Mouse (Mus musculus) T-helper 2 cell (primary cell): ENCODE measurements around the gene Crisp4.

Experiments
- in situ Hi-C: fragments of 300-600 bp; cut with MboI, MseI; formaldehyde crosslinking; loops from one replicate; pipeline ENCODE4 v1.15.1; 2025; ENCODE audit warnings: high pct_unique_total_duplicates

Crisp4 gene

DNA sequence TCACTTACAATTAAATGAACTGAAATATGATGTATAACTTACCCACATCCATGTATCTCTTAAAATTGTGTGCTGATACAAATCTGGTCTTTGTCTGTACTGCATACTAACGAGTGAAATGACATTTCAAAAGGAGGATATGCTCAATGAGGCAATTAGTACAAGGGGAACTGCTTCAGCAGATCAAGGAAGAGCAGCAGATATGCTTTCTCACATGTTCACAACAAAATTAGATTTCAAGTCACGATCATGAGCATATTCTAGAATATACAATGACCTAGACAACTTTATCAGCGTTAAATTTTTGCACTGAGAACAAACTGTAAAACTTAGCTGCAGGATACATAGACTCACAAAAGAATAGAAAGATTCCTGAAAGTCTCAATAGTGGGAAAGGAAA is at the start of gene Crisp4:
Gene Crisp4, minus strand, starts transcription at position 101 of the 400 bp plus-strand sequence.
- in situ Hi-C loops = no loop called here

DNA sequence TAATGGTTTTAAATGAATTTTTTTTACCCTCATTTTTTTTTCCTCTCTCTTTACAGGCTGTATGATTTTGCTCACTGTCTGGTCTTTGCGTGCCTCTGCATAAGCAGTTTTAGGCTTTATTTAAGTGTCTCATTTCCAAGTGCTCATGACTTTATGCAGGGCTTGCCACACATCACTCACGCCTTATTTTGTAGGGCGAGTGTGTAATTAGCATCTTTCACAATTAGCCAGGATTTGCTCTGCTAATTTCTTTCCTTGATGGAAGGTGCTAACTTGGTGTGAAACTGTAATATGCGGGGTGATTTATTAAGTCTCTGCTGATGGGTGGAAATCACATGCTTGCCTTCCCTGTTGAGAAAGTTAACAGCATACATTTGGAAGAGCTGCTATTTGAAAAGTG is 46.0 kb upstream of the Crisp4 start:
- in situ Hi-C loops = no loop called here

DNA sequence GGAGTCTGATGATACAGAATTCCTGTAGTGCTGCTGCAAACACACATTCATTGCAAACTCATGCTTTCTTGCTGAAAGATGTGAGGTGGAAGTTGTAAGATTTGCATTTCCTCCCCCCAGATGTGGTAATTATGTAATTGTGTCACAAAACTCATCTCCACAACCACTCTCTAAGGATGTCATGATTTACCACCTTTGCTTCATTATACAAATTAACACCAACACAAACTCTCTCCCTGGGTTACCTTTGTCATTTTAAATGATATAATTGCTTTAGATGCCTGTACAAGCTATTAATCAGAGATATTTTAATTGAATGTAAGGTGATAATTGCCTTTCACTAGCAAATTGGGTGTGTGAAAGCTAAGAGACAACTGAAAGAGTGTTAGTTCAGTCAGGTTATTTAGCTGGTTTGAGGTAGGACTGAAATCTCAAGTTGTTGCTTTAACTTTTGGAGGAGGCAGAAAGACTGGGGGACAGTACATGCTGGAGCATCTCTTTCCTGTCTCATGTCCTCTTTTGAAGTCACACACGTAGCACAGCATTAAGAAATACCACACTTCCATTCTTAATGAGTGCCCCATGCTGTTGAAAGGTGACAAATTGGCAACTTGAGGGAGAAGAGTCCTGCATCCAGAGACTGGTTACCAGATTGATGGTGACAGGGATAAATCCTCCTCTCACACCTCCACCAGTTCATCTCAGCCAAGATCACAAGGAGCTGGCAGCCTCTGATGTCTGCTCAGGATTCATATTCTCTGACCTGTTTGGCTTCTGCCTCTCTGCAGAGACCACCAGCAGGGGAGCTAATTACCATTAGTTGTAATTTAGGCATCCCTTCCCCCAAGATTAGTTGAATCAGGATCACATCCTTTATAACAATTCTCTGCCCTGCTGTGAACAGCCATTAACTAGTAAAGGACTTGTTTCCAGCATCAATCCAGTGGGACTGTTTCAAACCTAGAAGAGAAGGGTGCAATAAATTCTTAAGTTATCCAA is 45.3 kb upstream of the Crisp4 start:
- in situ Hi-C loops = no loop called here

DNA sequence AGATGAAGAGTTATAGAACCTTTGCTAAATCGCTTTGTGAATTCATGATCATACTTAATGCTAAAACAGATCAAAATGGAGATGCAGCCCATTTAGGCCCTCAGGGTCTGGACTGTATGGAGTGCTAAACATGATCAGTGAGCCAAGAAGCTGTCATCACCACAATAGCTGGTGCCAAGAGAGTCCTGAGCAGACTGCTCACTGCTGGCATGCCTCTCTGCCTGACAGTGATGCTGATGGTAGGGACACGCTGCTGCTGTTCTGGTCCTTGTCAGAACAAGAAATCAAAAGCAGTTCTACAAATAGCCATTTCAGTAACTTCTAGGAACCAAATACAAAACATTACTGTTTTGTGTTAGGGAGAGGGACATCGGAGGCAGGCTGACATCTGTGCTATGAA is 35.5 kb upstream of the Crisp4 start:
- in situ Hi-C loops = no loop called here

DNA sequence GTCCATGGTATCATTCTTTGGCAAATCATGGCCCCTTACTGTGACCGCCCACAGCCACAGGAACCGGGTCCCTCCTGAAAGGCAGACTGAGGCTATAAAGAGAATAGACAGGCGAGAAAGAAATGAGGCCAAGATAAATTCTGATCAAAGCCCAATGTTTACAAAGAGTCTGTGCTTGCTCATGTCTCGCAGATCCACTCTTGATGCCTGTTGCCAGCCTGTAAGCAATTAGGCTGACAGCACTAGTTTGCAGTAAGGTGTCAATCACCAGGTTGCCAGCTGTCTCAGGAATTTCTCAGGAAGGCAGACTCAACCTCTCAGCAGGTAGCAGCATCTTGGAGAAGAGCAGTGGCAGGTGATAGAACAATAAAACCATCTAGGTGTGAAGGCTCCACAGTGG is 24.9 kb upstream of the Crisp4 start:
- in situ Hi-C loops = no loop called here

DNA sequence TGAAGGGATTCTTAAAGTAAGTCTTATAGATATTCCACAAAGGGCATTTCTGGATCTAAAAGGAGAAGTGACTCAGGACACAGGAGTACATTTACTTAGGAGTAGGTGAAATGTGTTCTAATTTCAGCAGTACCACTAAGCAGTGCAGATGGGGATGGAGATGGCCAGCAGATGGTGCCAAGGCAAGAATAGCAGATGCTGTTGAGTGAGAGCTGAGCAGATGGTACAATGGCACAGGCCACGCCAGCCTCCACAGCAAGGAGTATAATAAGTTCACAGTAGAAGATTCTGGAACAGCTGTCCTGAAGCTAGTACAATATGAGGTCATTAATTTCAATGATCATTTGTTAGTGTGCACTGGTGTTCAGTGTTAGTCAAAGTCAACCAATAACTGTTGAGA is 22.6 kb upstream of the Crisp4 start:
- in situ Hi-C loops = no loop called here

DNA sequence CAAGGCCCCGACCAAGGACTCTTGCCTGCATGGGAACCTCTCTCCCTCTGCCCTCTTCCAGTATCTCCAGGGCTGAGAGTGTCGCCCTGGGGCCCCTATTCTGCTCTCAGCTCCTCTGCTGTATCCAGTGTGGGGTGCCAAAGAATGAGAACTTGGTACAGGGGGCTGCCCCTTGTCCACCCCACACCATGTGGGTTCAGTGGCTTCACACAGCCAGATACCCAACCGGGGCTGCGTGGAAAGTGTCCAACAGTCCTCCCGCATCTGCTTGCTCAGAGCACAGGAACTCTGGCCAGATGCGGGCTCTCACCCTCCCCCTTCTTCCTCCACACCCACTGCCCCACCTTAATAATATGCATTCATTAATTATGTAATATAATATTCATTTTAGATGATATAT is 13.4 kb upstream of the Crisp4 start:
- in situ Hi-C loops = loop anchor here (10.0 kb wide), 1 partner anchor 644 kb away; no protein-coding TSS in a partner anchor

DNA sequence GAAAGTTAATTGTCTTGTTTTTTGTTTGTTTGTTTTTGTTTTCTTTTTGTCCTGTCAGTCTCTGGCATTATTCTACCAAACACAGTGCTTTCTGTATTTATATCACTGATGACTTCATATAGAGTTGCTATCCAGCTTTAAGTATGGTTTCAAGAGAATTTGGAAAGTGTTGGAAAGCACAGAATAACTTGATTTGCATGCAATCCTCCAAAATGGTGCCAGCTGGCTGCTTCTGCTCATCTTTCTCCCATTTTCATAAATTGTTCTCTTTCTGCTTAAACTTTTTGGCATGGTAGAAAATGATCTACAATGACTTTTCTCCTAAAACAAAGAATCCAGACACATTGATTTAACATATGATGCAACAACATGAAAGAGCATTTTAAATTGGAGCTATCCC is 2.5 kb upstream of the Crisp4 start:
- in situ Hi-C loops = no loop called here

DNA sequence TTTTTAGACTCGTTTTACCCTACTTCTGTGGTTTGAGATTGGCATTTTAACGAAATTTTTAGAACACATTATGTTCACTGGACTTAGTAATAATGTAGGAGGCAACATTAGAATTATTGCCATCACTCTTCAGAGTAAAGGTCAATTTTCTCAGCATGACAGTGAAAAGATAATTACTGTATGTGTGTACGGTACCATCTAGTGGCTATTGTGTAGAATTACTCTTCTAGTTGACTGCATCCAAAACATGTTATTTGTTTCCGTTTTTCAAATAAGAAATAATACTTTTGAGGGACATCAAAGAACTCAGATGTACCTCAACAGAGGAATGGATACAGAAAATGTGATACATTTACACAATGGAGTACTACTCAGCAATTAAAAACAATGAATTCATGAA is 14.0 kb downstream of the Crisp4 start:
- in situ Hi-C loops = no loop called here

DNA sequence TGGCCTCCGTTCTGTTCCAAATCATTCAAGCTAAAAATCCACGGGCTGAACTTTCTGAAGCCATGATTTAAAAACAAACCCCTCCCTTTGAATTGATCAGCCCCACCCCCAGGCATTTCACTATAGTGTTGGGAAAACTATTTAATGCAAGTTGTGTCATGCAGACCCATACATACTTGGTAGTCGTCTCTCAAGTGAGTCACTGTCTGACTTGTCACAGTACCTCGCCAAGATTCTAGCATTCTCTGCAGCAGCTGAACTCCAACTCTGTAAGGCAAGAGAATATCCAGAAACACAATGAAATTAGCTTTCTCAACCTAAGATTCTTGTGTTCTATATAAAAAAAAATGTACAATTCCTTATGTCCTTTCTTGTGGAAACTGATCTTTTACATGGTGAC is 15.7 kb downstream of the Crisp4 start:
- in situ Hi-C loops = no loop called here

DNA sequence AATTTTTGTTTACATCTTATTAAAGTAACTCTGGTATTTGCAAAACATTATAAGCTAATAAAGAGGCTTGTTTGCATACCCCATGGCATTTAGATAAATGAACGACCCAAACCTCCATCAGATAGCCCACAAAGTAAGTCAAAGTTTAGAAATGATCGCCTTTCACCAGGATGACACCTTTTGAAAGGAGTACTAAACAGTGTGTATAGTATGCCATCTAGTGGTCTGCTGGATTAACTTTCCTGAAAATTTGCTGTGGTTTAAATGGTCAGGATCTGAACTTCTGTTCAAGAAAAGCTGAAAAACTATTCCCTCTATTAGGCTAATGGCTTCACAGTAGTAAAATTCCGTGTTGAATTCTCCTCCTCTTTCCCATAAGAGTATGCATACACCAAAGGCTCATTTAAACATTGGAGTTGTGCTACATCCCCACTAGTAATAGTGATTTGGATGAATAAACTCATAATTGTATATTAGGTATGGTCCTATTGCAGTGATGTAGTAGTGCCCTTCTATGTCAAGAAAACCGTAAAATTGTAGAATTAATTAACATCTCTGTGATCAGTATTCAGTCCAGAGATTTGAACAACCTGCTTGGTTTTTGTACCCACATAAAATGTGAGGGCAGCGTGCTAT is 38.9 kb downstream of the Crisp4 start:
- in situ Hi-C loops = loop anchor here (25.0 kb wide), 1 partner anchor 920 kb away; no protein-coding TSS in a partner anchor

DNA sequence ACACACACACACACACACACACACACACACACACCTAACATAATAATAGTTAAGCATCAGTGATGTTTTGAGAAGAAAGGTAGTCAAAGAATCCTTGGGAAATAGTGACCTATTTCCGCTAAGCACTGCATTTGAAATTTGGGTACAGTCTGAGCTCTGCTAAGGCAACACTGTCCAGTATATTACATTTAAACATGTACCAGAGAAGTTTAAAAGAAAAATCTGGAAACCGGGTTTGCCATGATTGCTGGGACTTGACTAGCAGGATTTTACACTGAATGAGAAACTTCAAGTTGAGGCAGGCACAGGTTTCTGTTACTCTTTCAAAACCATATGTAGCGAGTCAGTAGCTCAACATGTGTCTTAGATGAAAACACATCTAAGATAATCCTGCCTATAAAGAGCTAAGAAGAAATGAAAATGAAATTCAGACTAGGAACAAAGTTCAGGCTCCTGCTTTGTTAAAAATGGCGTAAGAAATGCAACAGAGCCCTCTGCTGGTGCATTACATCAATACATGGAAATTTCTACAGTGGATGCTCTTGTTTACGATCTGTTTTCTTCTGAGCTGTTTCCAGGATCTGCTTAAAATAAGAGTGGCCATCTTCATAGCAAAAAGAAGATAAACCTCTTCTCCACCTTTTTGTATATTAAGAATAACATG is 39.7 kb downstream of the Crisp4 start:
- in situ Hi-C loops = loop anchor here (25.0 kb wide), 1 partner anchor 919 kb away; no protein-coding TSS in a partner anchor

DNA sequence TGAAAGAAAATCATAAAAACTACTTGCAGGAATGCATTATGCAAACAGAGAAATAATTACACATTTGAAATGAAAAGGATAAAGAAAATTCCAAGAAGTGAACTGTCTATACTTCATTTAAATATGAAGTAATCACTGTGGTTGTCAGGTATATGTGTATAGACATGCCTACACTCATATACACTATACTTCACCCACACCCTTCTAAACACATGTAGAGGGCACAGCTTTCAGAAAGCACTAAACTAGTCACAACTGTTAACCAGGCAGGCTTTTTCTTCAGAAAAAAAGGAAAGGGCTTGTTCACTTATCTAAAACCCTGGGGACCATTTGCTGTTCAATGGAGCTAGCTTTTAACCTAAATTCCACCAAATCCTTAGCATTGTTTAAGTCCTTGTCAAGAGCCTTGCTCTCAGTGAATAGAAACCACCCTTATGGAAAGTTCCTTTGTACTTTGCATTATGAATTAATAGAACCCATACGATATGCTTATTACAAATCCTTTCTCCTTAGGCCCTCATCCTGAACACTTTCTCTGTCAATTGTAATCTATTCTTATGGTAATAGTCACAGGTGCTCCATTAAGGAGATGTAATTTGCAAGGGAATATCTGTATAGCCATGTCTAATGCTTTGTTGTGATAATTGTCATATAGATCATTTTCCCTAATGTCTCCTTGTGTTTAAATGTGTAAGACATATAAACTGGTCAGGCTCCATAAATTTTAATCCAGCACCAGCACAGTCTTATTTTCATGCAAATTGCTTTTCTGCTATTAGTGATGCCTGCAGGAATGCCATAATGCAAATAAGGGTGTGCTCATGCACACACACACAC is 40.5 kb downstream of the Crisp4 start:
- in situ Hi-C loops = loop anchor here (25.0 kb wide), 1 partner anchor 918 kb away; no protein-coding TSS in a partner anchor
